Mouse (Mus musculus): ENCODE results near the gene Nfe2l3. TPM values are rescaled to one million over a fixed set of nuclear protein-coding genes. Genes with fewer than 3 reads are reported as not detected.

The Nfe2l3 gene
- not detected in 2 replicates for polyA plus RNA-seq (2012)

GRCm38 (mm10) chr6:51432535-51433397, at the start of gene Nfe2l3:
TSS of gene Nfe2l3 (plus strand) at chr6:51432670.
- TF ChIP-seq GATA1 (IDR thresholded peaks at IDR 0.05; ENCODE audit: low read length) = no peak

GRCm38 (mm10) chr6:51383769-51384755, 48.4 kb upstream of the Nfe2l3 start:
- no peak for TF ChIP-seq GATA1 (IDR thresholded peaks at IDR 0.05; ENCODE audit: low read length)

- no peak for TF ChIP-seq GATA1 (IDR thresholded peaks at IDR 0.05; ENCODE audit: low read length)
Measured at GRCm38 (mm10) chr6:51390505-51390904, 42.0 kb upstream of the Nfe2l3 start.

GRCm38 (mm10) chr6:51391816-51392490, 40.5 kb upstream of the Nfe2l3 start:
- TF ChIP-seq GATA1 (IDR thresholded peaks at IDR 0.05; ENCODE audit: low read length) = no peak

GRCm38 (mm10) chr6:51393341-51394128, 38.9 kb upstream of the Nfe2l3 start:
- no peak for TF ChIP-seq GATA1 (IDR thresholded peaks at IDR 0.05; ENCODE audit: low read length)

GRCm38 (mm10) chr6:51395486-51395885, 37.0 kb upstream of the Nfe2l3 start:
- no peak for TF ChIP-seq GATA1 (IDR thresholded peaks at IDR 0.05; ENCODE audit: low read length)

- no peak for TF ChIP-seq GATA1 (IDR thresholded peaks at IDR 0.05; ENCODE audit: low read length)
Measured at GRCm38 (mm10) chr6:51399113-51399518, 33.4 kb upstream of the Nfe2l3 start.

GRCm38 (mm10) chr6:51401294-51401693, 31.2 kb upstream of the Nfe2l3 start:
- TF ChIP-seq GATA1 (IDR thresholded peaks at IDR 0.05; ENCODE audit: low read length) = no peak

GRCm38 (mm10) chr6:51403598-51403997, 28.9 kb upstream of the Nfe2l3 start:
- TF ChIP-seq GATA1 (IDR thresholded peaks at IDR 0.05; ENCODE audit: low read length) = no peak

- no peak for TF ChIP-seq GATA1 (IDR thresholded peaks at IDR 0.05; ENCODE audit: low read length)
Measured at GRCm38 (mm10) chr6:51404502-51404901, 28.0 kb upstream of the Nfe2l3 start.

GRCm38 (mm10) chr6:51416433-51416832, 16.0 kb upstream of the Nfe2l3 start:
- no peak for TF ChIP-seq GATA1 (IDR thresholded peaks at IDR 0.05; ENCODE audit: low read length)

- TF ChIP-seq GATA1 (IDR thresholded peaks at IDR 0.05; ENCODE audit: low read length) = no peak
Measured at GRCm38 (mm10) chr6:51417306-51417936, 15.0 kb upstream of the Nfe2l3 start.

GRCm38 (mm10) chr6:51423466-51424122, 8.9 kb upstream of the Nfe2l3 start:
- TF ChIP-seq GATA1 (IDR thresholded peaks at IDR 0.05; ENCODE audit: low read length) = no peak

- no peak for TF ChIP-seq GATA1 (IDR thresholded peaks at IDR 0.05; ENCODE audit: low read length)
Measured at GRCm38 (mm10) chr6:51424537-51424936, 7.9 kb upstream of the Nfe2l3 start.
